Mouse (Mus musculus): ENCODE results near the gene Pilrb2. TPM values are rescaled to one million over a fixed set of nuclear protein-coding genes. Genes with fewer than 3 reads are reported as not detected.
A peak's percentile ranks its signal among the peaks of the same experiment; 100 is the strongest.
"Not testable (repeated sequence)": the region's sequence is repeated elsewhere in the genome, so short reads cannot be mapped to it uniquely, and the experiment has no call there.

Pilrb2 gene
- polyA plus RNA-seq, 1 experiment from 2014 or later: 6.2 TPM

DNA sequence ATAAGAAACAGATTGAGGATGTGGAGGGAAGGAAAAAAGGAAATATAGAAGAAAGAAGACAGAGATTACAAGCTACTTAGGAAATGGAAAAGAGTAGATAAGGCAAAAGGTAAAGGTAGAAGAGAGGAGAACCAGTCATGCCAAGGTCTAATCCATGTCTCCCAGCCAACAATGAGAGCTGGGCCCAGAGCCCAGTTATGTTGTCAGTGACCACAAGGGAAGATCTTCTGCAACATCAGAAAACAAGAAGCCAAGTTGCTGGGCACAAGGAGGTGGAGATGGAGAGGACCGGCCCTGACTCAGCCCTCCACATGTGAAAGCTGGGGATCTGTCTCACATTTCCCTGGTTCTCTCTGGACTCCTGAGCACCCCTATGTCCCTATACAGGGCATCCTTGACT lies 16.1 kb upstream of the Pilrb2 start:
- no peak for ATAC-seq
- no peaks in the 10 kb centered on the region for H3K36me3 ChIP-seq (ENCODE audit: insufficient read depth, low read length)
- WGBS: 100% methylated on average over 1 of the region's 1 CpGs

DNA sequence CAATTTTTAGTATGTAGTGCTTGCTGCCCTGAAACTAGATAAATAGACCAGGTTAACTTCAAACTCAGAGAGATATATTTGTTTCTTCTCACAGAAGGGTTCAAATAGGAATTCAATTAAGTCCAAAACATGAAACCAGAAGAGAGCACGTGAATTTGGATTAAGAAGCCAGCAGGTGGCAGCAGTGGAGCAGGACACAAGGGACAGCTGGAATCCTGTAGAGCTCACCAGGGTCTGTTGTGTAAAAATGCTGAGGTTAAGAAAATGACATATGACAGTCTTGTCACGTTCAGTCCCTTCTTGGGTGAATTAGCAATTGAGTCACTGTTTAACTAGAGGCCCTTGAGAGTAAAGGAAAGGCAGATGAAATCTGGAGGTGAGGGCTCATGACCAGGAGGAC lies 14.3 kb upstream of the Pilrb2 start:
- H3K4me1 ChIP-seq (ENCODE audit: insufficient read depth, low read depth, low read length): no peaks in the 10 kb centered on the region
- ATAC-seq: peak; percentile 64

More for the DNA sequence above, 16.1 kb upstream of the Pilrb2 start:
- DNase-seq (ENCODE audit: low spot score): no peak
- Histone ChIP-seq H3K27me3 (replicated peaks; ENCODE audit: insufficient read depth, low read length) (no peaks in the 10 kb centered on the region), H3K27ac (ENCODE audit: low read length) (no peak overlapping the region), H3K4me1 (ENCODE audit: insufficient read depth, low read depth, low read length) (no peaks in the 10 kb centered on the region), H3K4me3 (ENCODE audit: low read depth, low read length) (no peak overlapping the region), H3K9ac (replicated peaks; ENCODE audit: low read depth) (no peak overlapping the region), H3K4me2 (replicated peaks; ENCODE audit: low read depth, low read length) (no peak overlapping the region), H3K9me3 (ENCODE audit: low read length) (no peaks in the 10 kb centered on the region)
- TF ChIP-seq CTCF (IDR thresholded peaks at IDR 0.05) (no peak), EP300 (IDR thresholded peaks at IDR 0.05) (no peak)

DNA sequence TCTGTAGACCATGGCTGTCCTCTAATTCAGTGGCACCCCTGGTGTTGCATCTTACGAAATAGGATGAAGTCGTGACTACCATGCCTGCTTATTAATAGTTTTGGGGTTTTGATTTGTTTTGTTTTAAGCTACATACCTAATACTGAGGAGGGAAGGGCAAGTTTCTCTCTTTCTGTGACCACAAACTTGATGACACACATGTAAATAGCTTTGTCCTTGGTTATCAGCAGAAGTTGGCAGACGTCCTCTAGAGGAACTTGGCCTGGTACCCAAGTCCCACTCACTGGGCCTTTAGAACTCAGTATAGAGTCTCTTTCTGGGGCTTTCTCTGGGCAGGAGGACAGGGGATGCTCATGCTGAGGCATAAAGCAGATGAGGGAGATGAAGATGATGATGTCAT lies 11.7 kb upstream of the Pilrb2 start:
- 68% methylated on average over 3 of the region's 3 CpGs for WGBS
- H3K9me3 ChIP-seq (ENCODE audit: low read length): no peaks in the 10 kb centered on the region
- no peak for DNase-seq (ENCODE audit: low spot score)

More for the DNA sequence above, 14.3 kb upstream of the Pilrb2 start:
- DNase-seq (ENCODE audit: low spot score): peak; percentile 84
- TF ChIP-seq CTCF (IDR thresholded peaks at IDR 0.05) (peak; percentile 76), EP300 (IDR thresholded peaks at IDR 0.05) (no peak)
- H3K9me3 ChIP-seq (ENCODE audit: low read length): no peaks in the 10 kb centered on the region
- no peak overlapping the region for H3K27ac ChIP-seq (ENCODE audit: low read length)
- no peak overlapping the region for H3K4me2 ChIP-seq (replicated peaks; ENCODE audit: low read depth, low read length)
- no peak overlapping the region for H3K4me3 ChIP-seq (ENCODE audit: low read depth, low read length)
- H3K9ac ChIP-seq (replicated peaks; ENCODE audit: low read depth): no peak overlapping the region
- 0% methylated on average over 2 of the region's 2 CpGs for WGBS
- no peaks in the 10 kb centered on the region for H3K36me3 ChIP-seq (ENCODE audit: insufficient read depth, low read length)
- no peaks in the 10 kb centered on the region for H3K27me3 ChIP-seq (replicated peaks; ENCODE audit: insufficient read depth, low read length)

DNA sequence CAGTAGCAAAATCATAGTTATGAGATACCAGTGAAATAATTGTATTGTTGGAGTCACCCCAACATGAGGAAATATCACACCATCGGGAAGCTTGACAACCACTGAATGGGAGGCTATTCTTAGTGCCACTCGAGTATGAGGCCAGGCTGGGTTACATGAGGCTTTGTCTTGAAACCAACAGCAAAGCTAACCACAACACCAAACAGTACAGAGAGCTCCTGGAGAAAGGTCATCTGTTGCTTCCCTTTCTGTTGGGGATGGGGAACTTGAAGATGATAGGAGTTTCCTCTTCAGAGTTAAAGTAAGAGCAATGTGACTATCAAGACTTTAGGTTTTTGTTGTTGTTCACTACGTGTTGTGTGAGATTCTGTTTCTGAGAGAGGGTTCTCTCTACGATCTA lies 11.3 kb upstream of the Pilrb2 start:
- TF ChIP-seq EP300 (IDR thresholded peaks at IDR 0.05): no peak
- TF ChIP-seq CTCF (IDR thresholded peaks at IDR 0.05): no peak
- H3K4me1 ChIP-seq (ENCODE audit: insufficient read depth, low read depth, low read length): no peaks in the 10 kb centered on the region
- no peak overlapping the region for H3K27ac ChIP-seq (ENCODE audit: low read length)
- H3K27me3 ChIP-seq (replicated peaks; ENCODE audit: insufficient read depth, low read length): no peaks in the 10 kb centered on the region
- 68% methylated on average over 4 of the region's 4 CpGs for WGBS
- H3K9me3 ChIP-seq (ENCODE audit: low read length): no peaks in the 10 kb centered on the region
- H3K36me3 ChIP-seq (ENCODE audit: insufficient read depth, low read length): no peaks in the 10 kb centered on the region
- H3K4me3 ChIP-seq (ENCODE audit: low read depth, low read length): no peak overlapping the region
- no peak overlapping the region for H3K4me2 ChIP-seq (replicated peaks; ENCODE audit: low read depth, low read length)
- no peak overlapping the region for H3K9ac ChIP-seq (replicated peaks; ENCODE audit: low read depth)
- peak; percentile 15 for DNase-seq (ENCODE audit: low spot score)
- no peak; the same call in 1 of the 2 replicates for ATAC-seq

More for the DNA sequence above, 11.7 kb upstream of the Pilrb2 start:
- Histone ChIP-seq H3K4me3 (ENCODE audit: low read depth, low read length) (no peak overlapping the region), H3K27me3 (replicated peaks; ENCODE audit: insufficient read depth, low read length) (no peaks in the 10 kb centered on the region), H3K27ac (ENCODE audit: low read length) (no peak overlapping the region), H3K4me1 (ENCODE audit: insufficient read depth, low read depth, low read length) (no peaks in the 10 kb centered on the region), H3K4me2 (replicated peaks; ENCODE audit: low read depth, low read length) (no peak overlapping the region), H3K36me3 (ENCODE audit: insufficient read depth, low read length) (no peaks in the 10 kb centered on the region), H3K9ac (replicated peaks; ENCODE audit: low read depth) (no peak overlapping the region)
- ATAC-seq: no peak
- TF ChIP-seq CTCF (IDR thresholded peaks at IDR 0.05) (no peak), EP300 (IDR thresholded peaks at IDR 0.05) (no peak)

DNA sequence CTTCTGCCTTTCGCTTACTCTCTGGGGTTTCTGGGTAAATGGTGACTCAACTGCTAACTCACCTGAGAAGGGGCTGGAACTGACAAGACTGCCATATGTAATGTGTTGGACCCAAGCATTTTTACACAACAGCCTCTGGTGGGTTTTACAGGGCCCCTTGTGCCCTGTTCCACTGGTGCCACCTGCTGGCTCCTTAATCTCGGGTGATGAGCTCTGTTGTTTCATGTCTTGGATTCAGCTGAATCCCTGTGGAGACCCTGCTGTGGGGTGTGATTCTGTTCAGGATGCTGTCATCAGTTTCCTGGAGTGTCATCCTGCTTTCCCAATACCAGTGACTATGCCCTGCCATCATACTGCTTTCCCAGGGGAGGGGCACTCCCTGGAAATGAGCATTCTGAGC lies 6.2 kb upstream of the Pilrb2 start:
- H3K9ac ChIP-seq (replicated peaks; ENCODE audit: low read depth): no peak overlapping the region
- TF ChIP-seq CTCF (IDR thresholded peaks at IDR 0.05) (peak; percentile 74), EP300 (IDR thresholded peaks at IDR 0.05) (no peak)
- ATAC-seq (0 out of 2 replicates have a peak, but pooled peaks have one; percentile 23), DNase-seq (ENCODE audit: low spot score) (peak; percentile 31)
- no peaks in the 10 kb centered on the region for H3K4me1 ChIP-seq (ENCODE audit: insufficient read depth, low read depth, low read length)
- H3K4me2 ChIP-seq (replicated peaks; ENCODE audit: low read depth, low read length): no peak overlapping the region
- no peak overlapping the region for H3K4me3 ChIP-seq (ENCODE audit: low read depth, low read length)
- no peaks in the 10 kb centered on the region for H3K9me3 ChIP-seq (ENCODE audit: low read length)
- H3K27ac ChIP-seq (ENCODE audit: low read length): no peak overlapping the region
- WGBS: 51% methylated on average over 2 of the region's 2 CpGs
- H3K36me3 ChIP-seq (ENCODE audit: insufficient read depth, low read length): no peaks in the 10 kb centered on the region
- H3K27me3 ChIP-seq (replicated peaks; ENCODE audit: insufficient read depth, low read length): no peaks in the 10 kb centered on the region

DNA sequence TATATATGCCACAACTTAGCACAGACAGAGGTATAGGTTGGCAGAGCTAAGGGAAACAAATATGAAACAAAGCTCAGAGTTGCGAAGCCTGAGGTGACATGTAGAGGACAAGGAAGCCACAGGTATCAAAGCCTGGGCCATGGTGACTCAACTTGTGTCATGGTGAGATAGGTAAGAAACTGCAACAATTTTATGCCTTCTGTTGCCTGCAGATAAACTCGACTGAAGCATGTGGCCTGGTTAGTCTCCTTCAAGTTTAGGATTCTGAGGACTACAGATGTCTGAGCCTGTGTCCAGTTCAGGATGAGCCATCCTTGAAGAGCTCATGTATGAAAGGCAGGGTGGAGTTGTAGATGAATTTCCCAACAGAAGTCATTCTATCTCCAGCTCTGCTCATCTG lies 3.4 kb upstream of the Pilrb2 start:
- whole genome bisulfite sequencing: 76% methylated on average over 2 of the region's 2 CpGs
- H3K4me1 ChIP-seq (ENCODE audit: insufficient read depth, low read depth, low read length): no peaks in the 10 kb centered on the region
- DNase-seq (ENCODE audit: low spot score): no peak
- no peak overlapping the region for H3K4me2 ChIP-seq (replicated peaks; ENCODE audit: low read depth, low read length)
- no peak overlapping the region for H3K27ac ChIP-seq (ENCODE audit: low read length)
- H3K27me3 ChIP-seq (replicated peaks; ENCODE audit: insufficient read depth, low read length): no peaks in the 10 kb centered on the region
- no peak for TF ChIP-seq EP300 (IDR thresholded peaks at IDR 0.05)
- TF ChIP-seq CTCF (IDR thresholded peaks at IDR 0.05): no peak
- no peak overlapping the region for H3K4me3 ChIP-seq (ENCODE audit: low read depth, low read length)
- no peaks in the 10 kb centered on the region for H3K36me3 ChIP-seq (ENCODE audit: insufficient read depth, low read length)
- no peaks in the 10 kb centered on the region for H3K9me3 ChIP-seq (ENCODE audit: low read length)
- no peak for ATAC-seq
- no peak overlapping the region for H3K9ac ChIP-seq (replicated peaks; ENCODE audit: low read depth)

DNA sequence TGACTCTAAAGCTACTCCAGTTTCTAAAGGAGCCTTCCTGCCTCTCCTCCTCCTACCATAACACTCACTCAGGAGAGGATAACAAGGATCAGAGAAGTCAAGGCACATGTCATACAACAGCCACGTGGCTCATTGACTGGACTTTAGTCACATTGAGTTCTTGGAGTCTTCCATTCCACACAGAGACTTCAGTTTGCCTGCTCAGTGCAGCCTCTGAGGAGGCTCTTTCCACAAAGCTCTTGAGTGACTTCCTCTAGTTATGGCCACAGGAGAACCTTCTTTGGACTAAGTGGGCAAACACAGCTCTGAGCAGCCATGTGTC lies 727 bp upstream of the Pilrb2 start:
- not testable (repeated sequence) for H3K27ac ChIP-seq (ENCODE audit: low read length); H3K27me3 ChIP-seq (replicated peaks; ENCODE audit: insufficient read depth, low read length); H3K4me2 ChIP-seq (replicated peaks; ENCODE audit: low read depth, low read length); H3K4me3 ChIP-seq (ENCODE audit: low read depth, low read length); H3K4me1 ChIP-seq (ENCODE audit: insufficient read depth, low read depth, low read length); H3K9ac ChIP-seq (replicated peaks; ENCODE audit: low read depth); DNase-seq (ENCODE audit: low spot score); H3K9me3 ChIP-seq (ENCODE audit: low read length); ATAC-seq; H3K36me3 ChIP-seq (ENCODE audit: insufficient read depth, low read length)
- 41% methylated on average over 1 of the region's 1 CpGs for WGBS

DNA sequence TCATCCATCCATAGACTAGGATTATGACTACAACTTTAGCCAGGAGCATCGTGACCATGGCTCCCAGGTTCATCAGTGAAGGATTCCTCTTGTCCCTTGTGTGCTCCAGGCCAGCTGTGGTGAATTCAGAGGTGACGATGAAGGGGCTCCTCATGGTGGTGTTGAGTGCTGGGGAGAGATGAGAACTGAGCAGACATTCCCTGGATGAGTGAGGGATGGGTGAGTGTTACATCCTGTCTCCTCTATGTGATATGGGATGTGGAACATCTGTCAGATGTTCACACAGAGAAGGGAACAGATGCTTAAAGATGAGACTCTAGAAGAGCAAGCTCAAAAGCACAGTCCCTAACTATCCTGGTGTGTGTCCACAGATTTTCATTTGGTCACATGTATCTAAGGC lies 3.0 kb downstream of the Pilrb2 start:
- H3K27me3 ChIP-seq (replicated peaks; ENCODE audit: insufficient read depth, low read length); H3K4me3 ChIP-seq (ENCODE audit: low read depth, low read length); H3K27ac ChIP-seq (ENCODE audit: low read length); H3K9me3 ChIP-seq (ENCODE audit: low read length); H3K36me3 ChIP-seq (ENCODE audit: insufficient read depth, low read length); H3K4me2 ChIP-seq (replicated peaks; ENCODE audit: low read depth, low read length); DNase-seq (ENCODE audit: low spot score); H3K9ac ChIP-seq (replicated peaks; ENCODE audit: low read depth); H3K4me1 ChIP-seq (ENCODE audit: insufficient read depth, low read depth, low read length): not testable (repeated sequence)
- peak; percentile 83 for ATAC-seq
- WGBS: 27% methylated on average over 2 of the region's 2 CpGs

DNA sequence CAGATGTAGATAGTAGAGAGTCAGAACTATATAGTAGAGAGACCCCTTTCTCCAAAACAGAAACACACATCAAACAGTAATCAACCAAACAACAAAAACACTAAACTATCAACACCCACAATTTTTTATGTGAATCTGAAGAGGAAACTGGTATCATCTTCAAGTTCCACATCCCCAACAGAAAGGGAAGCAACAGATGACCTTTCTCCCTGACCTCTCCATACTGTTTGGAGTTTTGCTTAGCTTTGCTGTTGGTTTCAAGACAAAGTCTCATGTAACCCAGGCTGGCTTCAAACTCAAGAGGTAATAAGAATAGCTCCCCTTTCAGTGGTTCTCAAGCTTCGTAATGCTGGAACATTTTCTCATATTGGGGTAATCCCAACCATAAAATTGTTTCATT lies 7.6 kb downstream of the Pilrb2 start:
- not testable (repeated sequence) for H3K4me3 ChIP-seq (ENCODE audit: low read depth, low read length); H3K4me2 ChIP-seq (replicated peaks; ENCODE audit: low read depth, low read length); DNase-seq (ENCODE audit: low spot score); H3K4me1 ChIP-seq (ENCODE audit: insufficient read depth, low read depth, low read length); H3K9ac ChIP-seq (replicated peaks; ENCODE audit: low read depth); H3K9me3 ChIP-seq (ENCODE audit: low read length); H3K27me3 ChIP-seq (replicated peaks; ENCODE audit: insufficient read depth, low read length); ATAC-seq; H3K27ac ChIP-seq (ENCODE audit: low read length); H3K36me3 ChIP-seq (ENCODE audit: insufficient read depth, low read length)
- 86% methylated on average over 1 of the region's 1 CpGs for WGBS
